In the genomic region with DNA sequence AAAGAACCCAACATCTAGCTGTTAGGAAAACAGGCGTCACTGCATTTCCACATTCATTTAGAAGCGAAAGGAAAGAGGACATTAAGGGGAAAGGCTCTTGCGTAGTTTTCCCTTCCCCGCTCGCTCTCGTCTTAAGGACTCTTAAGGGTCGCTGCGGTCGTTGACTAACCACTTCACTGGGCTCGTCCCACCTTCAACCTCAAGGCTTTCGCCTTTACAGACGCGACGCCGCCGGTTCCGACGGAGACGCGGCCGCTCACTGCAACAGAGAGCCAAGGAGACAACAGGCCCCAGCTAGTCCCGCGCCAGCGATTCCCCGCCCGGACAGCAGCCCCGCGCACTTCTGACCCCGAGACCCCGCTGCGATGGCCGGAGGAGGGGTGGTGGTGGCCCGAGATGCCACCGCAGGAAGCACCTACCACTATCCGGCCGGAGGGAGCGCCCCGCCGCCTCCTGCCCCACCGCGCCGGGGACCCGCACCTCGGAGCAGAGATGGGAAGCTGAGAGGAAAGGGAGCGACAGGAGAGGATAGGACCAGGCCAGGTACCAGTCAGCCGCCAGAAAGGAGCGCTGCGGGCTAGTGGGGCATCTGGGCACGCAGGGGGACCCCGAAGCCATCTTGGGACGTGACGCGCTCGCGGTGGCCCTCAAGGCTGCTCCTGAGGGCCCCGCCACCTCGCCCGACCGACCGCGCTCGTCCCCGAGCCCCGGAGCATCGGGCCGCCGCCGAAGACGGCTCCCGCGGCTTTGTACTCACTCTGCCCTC, we compare ENCODE assay signal across 8 mouse cellular contexts. TPM values are rescaled to one million over a fixed set of nuclear protein-coding genes. Genes with fewer than 3 reads are reported as not detected.
A peak's percentile ranks its signal among the peaks of the same experiment; 100 is the strongest.
DNase-seq lines count a peak whose midpoint lies in the region; ATAC-seq lines count a peak whose summit lies in the region.

No protein-coding gene starts in this region.

- peak overlapping the region; percentile 99 for H3K9ac ChIP-seq in embryonic facial prominence, embryonic 15.5 days

- no peaks in the 10 kb centered on the region for H3K36me3 ChIP-seq in embryonic facial prominence, embryonic 15.5 days

- peak; percentile 67 for DNase-seq in adipocyte (ENCODE audit: low spot score)
- peak; percentile 70 to 71 for DNase-seq in heart, postnatal 10 days
- DNase-seq in layer of hippocampus, adult 9-10 months (ENCODE audit: low spot score) = peak; percentile 10
- peak; percentile 72 for DNase-seq in lung, postnatal 14 days
- DNase-seq in ovary, adult 18-20 months (ENCODE audit: low spot score) = peak; percentile 13
- DNase-seq in thymus, postnatal 25 days = peak; percentile 66

- H3K4me2 ChIP-seq in embryonic facial prominence, embryonic 15.5 days (replicated peaks) = peak overlapping the region; percentile 49

- H3K4me1 ChIP-seq in embryonic facial prominence, embryonic 15.5 days = peaks cover 10% of the 10 kb centered on the region; the same call in 1 of the 2 replicates

- H3K4me3 ChIP-seq in embryonic facial prominence, embryonic 15.5 days (replicated peaks) = peak overlapping the region; percentile 89

- no peaks in the 10 kb centered on the region for H3K9me3 ChIP-seq in embryonic facial prominence, embryonic 15.5 days (replicated peaks)

- ATAC-seq in CD4-positive, CD25-positive, alpha-beta regulatory T cell, adult 4 months = peak; percentile 53
- ATAC-seq in embryonic facial prominence, embryonic 15.5 days (ENCODE audit: insufficient number of reproducible peaks, low FRiP score, low TSS enrichment, low read depth) = peak; percentile 69

- intact Hi-C loops in heart, postnatal 10 days (cut with DNase I) = no loop called here

- under 1% methylated on average over 71 of the region's 71 CpGs for WGBS in embryonic facial prominence, embryonic 15.5 days

- peak overlapping the region; percentile 98 for H3K27ac ChIP-seq in embryonic facial prominence, embryonic 15.5 days (replicated peaks)

- no peaks in the 10 kb centered on the region for H3K27me3 ChIP-seq in embryonic facial prominence, embryonic 15.5 days

RNA-seq across cellular contexts. Expression of gene Tra2a, which starts 0.6 kb away (rescaled TPM):
- polyA plus RNA-seq in CD4-positive, CD25-positive, alpha-beta regulatory T cell, adult 4 months (2017; shearing (Covaris generic)) = 10 to 100 TPM; 37.2 to 48.8 TPM
- polyA plus RNA-seq in embryonic facial prominence, embryonic 15.5 days (2015; fragmentation: Nextera tagmentation; extraction: Ambion mirVana) = 99.6 and 104 TPM in 2 replicates
- total RNA-seq in heart, postnatal 10 days (2021) = 10 to 100 TPM; 28.1 to 36.9 TPM

RNA-seq across cellular contexts. Expression of gene Igf2bp3, which starts 48.5 kb away (rescaled TPM):
- polyA plus RNA-seq in CD4-positive, CD25-positive, alpha-beta regulatory T cell, adult 4 months (2017; shearing (Covaris generic)) = 1 to 10 TPM; 1.2 to 3.0 TPM
- 46.1 and 48.8 TPM in 2 replicates for polyA plus RNA-seq in embryonic facial prominence, embryonic 15.5 days (2015; fragmentation: Nextera tagmentation; extraction: Ambion mirVana)
- total RNA-seq in heart, postnatal 10 days (2021) = 1 to 10 TPM; 4.3 to 4.5 TPM

RNA-seq across cellular contexts. Expression of gene Ccdc126, which starts 55.8 kb away (rescaled TPM):
- 10 to 100 TPM; 13.0 to 18.5 TPM for polyA plus RNA-seq in CD4-positive, CD25-positive, alpha-beta regulatory T cell, adult 4 months (2017; shearing (Covaris generic))
- polyA plus RNA-seq in embryonic facial prominence, embryonic 15.5 days (2015; fragmentation: Nextera tagmentation; extraction: Ambion mirVana) = 9.2 and 10.3 TPM in 2 replicates
- total RNA-seq in heart, postnatal 10 days (2021) = 1 to 10 TPM; 4.4 to 5.4 TPM

Comparison
In these comparisons a context has a peak if more than half of its experiments do, and no peak if none do; other contexts are left out.
1. Peak in every context shown above with its lines: DNase-seq, ATAC-seq, H3K4me3 ChIP-seq and H3K27ac ChIP-seq.
2. DNase-seq: peak in every context shown above with its lines; median percentile 72 in lung, postnatal 14 days; 70 in heart, postnatal 10 days; 67 in adipocyte; 66 in thymus, postnatal 25 days; 13 in ovary, adult 18-20 months; 10 in layer of hippocampus, adult 9-10 months.
3. RNA of gene Igf2bp3, which starts 48.5 kb away (polyA plus RNA-seq): 46.1 to 48.8 TPM in embryonic facial prominence, embryonic 15.5 days; 1.2 to 3.0 TPM in CD4-positive, CD25-positive, alpha-beta regulatory T cell, adult 4 months; every median in the first group is over 10 times any median in the second.